Mouse (Mus musculus) CH12.LX (cell line): Measurements from ENCODE around the gene Gm3415. TPM values are rescaled to one million over a fixed set of nuclear protein-coding genes. Genes with fewer than 3 reads are reported as not detected.
A peak's percentile ranks its signal among the peaks of the same experiment; 100 is the strongest.

Experiments
- DNase-seq: peaks from one replicate; pipeline ENCODE4 v3.0.0-alpha.2; 2013; ENCODE audit errors: extremely low read depth
- H3K27ac ChIP-seq: 2 replicates; pipeline ENCODE4 v1.5.1; 2012; ENCODE audit warnings: low read depth, mild to moderate bottlenecking, control low read depth, moderate library complexity; ENCODE audit not compliant: insufficient read depth
- H3K27me3 ChIP-seq: replicated peaks from 2 replicates; pipeline ENCODE3; 2012; ENCODE audit warnings: inconsistent platforms
- H3K36me3 ChIP-seq, 2 experiments: replicated peaks in 1 of 2; 2 replicates each; pipeline versions ENCODE3 to v1.6.1; 2012; ENCODE audit warnings: inconsistent platforms in 1 of 2, low read length in 1 of 2, mild to moderate bottlenecking in 1 of 2, mixed read lengths in 1 of 2, moderate library complexity in 1 of 2; ENCODE audit not compliant: control insufficient read depth in 1 of 2, insufficient read depth in 1 of 2
- H3K4me1 ChIP-seq, 2 experiments: 2 replicates each; pipeline ENCODE4 v1.6.1; 2012; ENCODE audit warnings: inconsistent platforms in 1 of 2, moderate library complexity in 1 of 2; ENCODE audit not compliant: insufficient read depth in 2 of 2, control insufficient read depth in 1 of 2
- H3K4me2 ChIP-seq: 2 replicates; pipeline ENCODE4 v1.6.1; 2012; ENCODE audit warnings: low read depth, mild to moderate bottlenecking, control low read depth; ENCODE audit not compliant: poor library complexity, insufficient read depth, severe bottlenecking
- H3K4me3 ChIP-seq, 3 experiments: fragments of 150-350 bp in 1 of 3; sonication (generic) in 1 of 3; replicated peaks in 1 of 3; 2 replicates each; pipeline versions ENCODE3 to v1.5.1; 2011 to 2012; ENCODE audit warnings: low read depth in 2 of 3, low read length in 2 of 3, mild to moderate bottlenecking in 2 of 3, moderate library complexity in 2 of 3, control low read depth in 1 of 3, improper control_type of control experiment in 1 of 3, inconsistent platforms in 1 of 3, mixed read lengths in 1 of 3; ENCODE audit not compliant: poor library complexity in 1 of 3
- H3K79me2 ChIP-seq: replicated peaks from 2 replicates; pipeline ENCODE4 v1.6.1; 2012; ENCODE audit warnings: mild to moderate bottlenecking, moderate library complexity; ENCODE audit not compliant: control insufficient read depth, poor library complexity, insufficient read depth, severe bottlenecking; ENCODE audit errors: extremely low read depth
- H3K9ac ChIP-seq: 2 replicates; pipeline ENCODE4 v1.6.1; 2012; ENCODE audit warnings: low read depth, mild to moderate bottlenecking, control low read depth, moderate library complexity; ENCODE audit not compliant: insufficient read depth
- H3K9me3 ChIP-seq: replicated peaks from 2 replicates; pipeline ENCODE3; 2012; ENCODE audit warnings: low read length, inconsistent platforms, mixed read lengths
- BHLHE40 ChIP-seq: IDR thresholded peaks from 2 replicates; pipeline ENCODE4 v1.6.1; 2011; ENCODE audit warnings: mild to moderate bottlenecking, low read depth, low read length, improper control_type of control experiment
- CHD1 ChIP-seq: IDR thresholded peaks from 2 replicates; pipeline ENCODE4 v1.6.1; 2012; ENCODE audit warnings: low read depth, low read length, improper control_type of control experiment, inconsistent platforms
- CHD2 ChIP-seq: IDR thresholded peaks from 2 replicates; pipeline ENCODE4 v1.6.1; 2011; ENCODE audit warnings: low read length, improper control_type of control experiment
- CTCF ChIP-seq, 2 experiments: IDR thresholded peaks in 1 of 2; conservative IDR thresholded peaks in 1 of 2; 2 replicates each; pipeline ENCODE4 v1.5.1; 2011 to 2012; ENCODE audit warnings: low read depth in 2 of 2, low read length in 2 of 2, improper control_type of control experiment in 1 of 2, inconsistent platforms in 1 of 2, mild to moderate bottlenecking in 1 of 2, moderate library complexity in 1 of 2
- E2F4 ChIP-seq: IDR thresholded peaks from 2 replicates; pipeline ENCODE4 v1.6.1; 2011; ENCODE audit warnings: low read depth, low read length, improper control_type of control experiment; ENCODE audit not compliant: insufficient replicate concordance
- ELF1 ChIP-seq: IDR thresholded peaks from 2 replicates; pipeline ENCODE4 v1.6.1; 2014; ENCODE audit warnings: low read depth, mild to moderate bottlenecking, inconsistent platforms, low read length, improper control_type of control experiment
- EP300 ChIP-seq: IDR thresholded peaks from 2 replicates; pipeline ENCODE4 v1.6.1; 2011; ENCODE audit warnings: low read length, improper control_type of control experiment
- ETS1 ChIP-seq: conservative IDR thresholded peaks from 2 replicates; pipeline ENCODE4 v1.6.1; 2012; ENCODE audit warnings: low read depth, mild to moderate bottlenecking, inconsistent platforms, low read length, improper control_type of control experiment, moderate library complexity
- GABPA ChIP-seq: IDR thresholded peaks from 2 replicates; pipeline ENCODE4 v1.6.1; 2012; ENCODE audit warnings: low read depth, low read length, improper control_type of control experiment, inconsistent platforms; ENCODE audit not compliant: insufficient replicate concordance
- HCFC1 ChIP-seq: IDR thresholded peaks from 2 replicates; pipeline ENCODE4 v1.6.1; 2012; ENCODE audit warnings: low read depth, mild to moderate bottlenecking, inconsistent platforms, low read length, improper control_type of control experiment
- IRF4 ChIP-seq: IDR thresholded peaks from 2 replicates; pipeline ENCODE4 v1.6.1; 2014; ENCODE audit warnings: low read depth, mild to moderate bottlenecking, inconsistent platforms, low read length, improper control_type of control experiment
- JUN ChIP-seq: IDR thresholded peaks from 2 replicates; pipeline ENCODE4 v1.6.1; 2011; ENCODE audit warnings: low read depth, mild to moderate bottlenecking, low read length, improper control_type of control experiment, moderate library complexity; ENCODE audit not compliant: insufficient read depth
- JUND ChIP-seq: conservative IDR thresholded peaks from 2 replicates; pipeline ENCODE4 v1.6.1; 2011; ENCODE audit warnings: low read depth, low read length, improper control_type of control experiment
- KAT2A ChIP-seq: IDR thresholded peaks from 2 replicates; pipeline ENCODE4 v1.6.1; 2012; ENCODE audit warnings: low read length, improper control_type of control experiment, inconsistent platforms; ENCODE audit not compliant: insufficient replicate concordance
- MAFK ChIP-seq: IDR thresholded peaks from 2 replicates; pipeline ENCODE4 v1.6.1; 2011; ENCODE audit warnings: low read length, improper control_type of control experiment; ENCODE audit not compliant: insufficient replicate concordance
- MAX ChIP-seq: IDR thresholded peaks from 2 replicates; pipeline ENCODE4 v1.6.1; 2011; ENCODE audit warnings: low read length, improper control_type of control experiment
- MAZ ChIP-seq: IDR thresholded peaks from 2 replicates; pipeline ENCODE4 v1.6.1; 2012; ENCODE audit warnings: low read depth, mild to moderate bottlenecking, inconsistent platforms, low read length, improper control_type of control experiment, moderate library complexity
- MEF2A ChIP-seq: IDR thresholded peaks from 2 replicates; pipeline ENCODE4 v1.6.1; 2014; ENCODE audit warnings: low read depth, mild to moderate bottlenecking, inconsistent platforms, low read length, improper control_type of control experiment, borderline replicate concordance
- MXI1 ChIP-seq: IDR thresholded peaks from 2 replicates; pipeline ENCODE4 v1.6.1; 2011; ENCODE audit warnings: mild to moderate bottlenecking, low read depth, low read length, improper control_type of control experiment
- MYC ChIP-seq: IDR thresholded peaks from 2 replicates; pipeline ENCODE4 v1.6.1; 2011; ENCODE audit warnings: low read depth, mild to moderate bottlenecking, improper control_type of control experiment, low read length
- NELFE ChIP-seq: IDR thresholded peaks from 2 replicates; pipeline ENCODE4 v1.6.1; 2011; ENCODE audit warnings: low read depth, low read length, improper control_type of control experiment
- NRF1 ChIP-seq: IDR thresholded peaks from 2 replicates; pipeline ENCODE4 v1.6.1; 2014; ENCODE audit warnings: low read depth, mild to moderate bottlenecking, inconsistent platforms, low read length, improper control_type of control experiment, moderate library complexity
- PAX5 ChIP-seq: IDR thresholded peaks from 2 replicates; pipeline ENCODE4 v1.6.1; 2012; ENCODE audit warnings: low read length, inconsistent platforms, mixed read lengths
- POLR2A ChIP-seq: IDR thresholded peaks from 2 replicates; pipeline ENCODE4 v1.6.1; 2011; ENCODE audit warnings: low read depth, mild to moderate bottlenecking, improper control_type of control experiment, low read length
- POLR2AphosphoS2 ChIP-seq: IDR thresholded peaks from 2 replicates; pipeline ENCODE4 v1.6.1; 2011; ENCODE audit warnings: low read depth, low read length, improper control_type of control experiment
- RAD21 ChIP-seq: IDR thresholded peaks from 2 replicates; pipeline ENCODE4 v1.6.1; 2011; ENCODE audit warnings: low read depth, mild to moderate bottlenecking, low read length, improper control_type of control experiment, moderate library complexity
- RCOR1 ChIP-seq: conservative IDR thresholded peaks from 2 replicates; pipeline ENCODE4 v1.6.1; 2012; ENCODE audit warnings: low read depth, mild to moderate bottlenecking, inconsistent platforms, low read length, improper control_type of control experiment
- SIN3A ChIP-seq: IDR thresholded peaks from 2 replicates; pipeline ENCODE4 v1.6.1; 2012; ENCODE audit warnings: low read length, improper control_type of control experiment, inconsistent platforms
- SMC3 ChIP-seq: IDR thresholded peaks from 2 replicates; pipeline ENCODE4 v1.6.1; 2011; ENCODE audit warnings: low read depth, low read length, improper control_type of control experiment
- TBP ChIP-seq: conservative IDR thresholded peaks from 2 replicates; pipeline ENCODE4 v1.6.1; 2011; ENCODE audit warnings: low read depth, low read length, improper control_type of control experiment
- TCF12 ChIP-seq: IDR thresholded peaks from 2 replicates; pipeline ENCODE4 v1.6.1; 2014; ENCODE audit warnings: low read depth, mild to moderate bottlenecking, inconsistent platforms, low read length, improper control_type of control experiment
- UBTF ChIP-seq: IDR thresholded peaks from 2 replicates; pipeline ENCODE4 v1.6.1; 2012; ENCODE audit warnings: low read depth, mild to moderate bottlenecking, inconsistent platforms, low read length, improper control_type of control experiment, moderate library complexity
- USF1 ChIP-seq: IDR thresholded peaks from 2 replicates; pipeline ENCODE4 v1.6.1; 2014; ENCODE audit warnings: low read depth, mild to moderate bottlenecking, inconsistent platforms, low read length, improper control_type of control experiment
- USF2 ChIP-seq: conservative IDR thresholded peaks from 2 replicates; pipeline ENCODE4 v1.6.1; 2011; ENCODE audit warnings: low read depth, low read length, improper control_type of control experiment
- ZC3H11A ChIP-seq: IDR thresholded peaks from 2 replicates; pipeline ENCODE4 v1.6.1; 2012; ENCODE audit warnings: low read depth, mild to moderate bottlenecking, inconsistent platforms, low read length, improper control_type of control experiment
- ZKSCAN1 ChIP-seq: IDR thresholded peaks from 2 replicates; pipeline ENCODE4 v1.6.1; 2012; ENCODE audit warnings: low read depth, inconsistent platforms, low read length, improper control_type of control experiment, borderline replicate concordance
- ZMIZ1 ChIP-seq: IDR thresholded peaks from 2 replicates; pipeline ENCODE4 v1.6.1; 2012; ENCODE audit warnings: low read depth, mild to moderate bottlenecking, inconsistent platforms, low read length, improper control_type of control experiment
- ZNF384 ChIP-seq: IDR thresholded peaks from 2 replicates; pipeline ENCODE4 v1.6.1; 2012; ENCODE audit warnings: low read depth, low read length, improper control_type of control experiment, inconsistent platforms
- dilution Hi-C: fragments of 300-500 bp; cut with MboI; formaldehyde crosslinking; loops from 2 replicates; pipeline ENCODE4 v1.14.3; 2020; ENCODE audit warnings: low sequenced_read_pairs; ENCODE audit not compliant: extremely low pct_unique_long_range_greater_than_20kb, extremely low pct_ligation_motif_present
- in situ Hi-C: fragments of 300-500 bp; cut with MboI; formaldehyde crosslinking; loops from 3 replicates; pipeline ENCODE4 v1.14.3; 2019; ENCODE audit warnings: low sequenced_read_pairs, low pct_ligation_motif_present, low pct_unique_long_range_greater_than_20kb, mixed read lengths
- polyA plus RNA-seq: library from polyadenylated mRNA; unstranded; fragments of >175 nt; gene quantifications from 2 replicates; pipeline ENCODE4 v1.2.1, GENCODE M21; 2012; ENCODE audit warnings: low read depth; ENCODE audit not compliant: insufficient read length
- total RNA-seq, 2 experiments: library from RNA; depleted of rRNA; stranded (reverse); fragments of 300-350 nt in 1 of 2; fragments of >200 nt in 1 of 2; gene quantifications; 2 replicates each; pipeline ENCODE4 v1.2.3; 2012 to 2014

Gm3415 gene
- total and polyA plus RNA-seq, 3 experiments, result not detected

DNA sequence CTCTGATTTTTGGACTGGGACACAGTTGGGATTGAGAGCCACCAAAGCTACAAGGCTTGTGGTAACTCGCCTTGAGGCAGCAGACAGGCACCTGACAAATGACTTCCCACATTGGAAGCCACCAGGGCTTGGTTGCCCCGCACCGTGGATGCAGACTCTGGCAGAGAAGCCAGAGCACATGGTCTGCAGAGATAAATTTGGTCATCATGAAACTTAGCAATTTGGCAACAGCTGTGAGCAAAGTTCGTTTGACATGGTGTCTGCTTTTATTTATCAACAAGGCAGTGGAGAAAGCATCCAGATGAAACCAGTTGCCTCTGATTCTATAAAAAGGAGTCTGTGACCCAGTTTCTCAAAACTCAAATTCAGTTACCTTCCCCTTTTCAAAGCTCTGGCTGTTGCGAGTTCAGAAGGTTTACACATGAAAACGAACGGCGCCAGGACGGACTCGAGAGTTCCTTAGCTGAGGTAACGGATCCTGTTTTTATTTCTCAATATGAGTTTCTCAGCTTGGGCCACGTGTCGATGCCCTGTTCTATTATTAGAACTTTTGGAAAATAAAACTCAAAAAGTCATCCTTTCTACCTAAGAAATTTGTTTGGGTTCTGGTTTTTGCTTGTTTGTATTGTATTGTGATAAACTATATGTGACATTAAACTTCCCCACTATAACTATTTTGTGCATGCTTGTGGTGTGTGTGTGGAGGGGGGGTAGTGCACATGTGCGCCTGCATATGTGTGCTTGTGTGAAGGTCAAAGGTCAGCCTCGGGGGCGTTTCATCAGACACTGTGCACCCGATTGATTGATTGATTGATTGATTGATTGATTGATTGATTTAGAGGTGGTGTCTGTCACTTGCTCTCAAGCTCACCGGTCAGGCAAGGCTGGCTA lies 40.9 kb downstream of the Gm3415 start:
- TF ChIP-seq GABPA, result no peak
- no peak; the same call in 1 of the 2 replicates for TF ChIP-seq MXI1
- TF ChIP-seq TCF12, result 0 out of 2 replicates have a peak, but pooled peaks have one; percentile 49
- TF ChIP-seq ELF1, result no peak
- no peak for TF ChIP-seq KAT2A
- no peak for TF ChIP-seq POLR2AphosphoS2
- TF ChIP-seq CHD1, result no peak
- TF ChIP-seq RCOR1, result peak; percentile 27; the same call in 1 of the 2 replicates
- no peak for TF ChIP-seq NRF1
- no peak; the same call in 1 of the 2 replicates for TF ChIP-seq UBTF
- no peak for TF ChIP-seq SIN3A
- TF ChIP-seq JUN, result peak; percentile 64; the same call in 1 of the 2 replicates
- TF ChIP-seq NELFE, result 0 out of 2 replicates have a peak, but pooled peaks have one; percentile 37
- TF ChIP-seq PAX5, result no peak
- TF ChIP-seq USF1, result peak; percentile 34; the same call in 1 of the 2 replicates
- no peak for TF ChIP-seq TBP
- TF ChIP-seq ETS1, result peak; percentile 35; the same call in 1 of the 2 replicates
- peak; percentile 88 for TF ChIP-seq MEF2A
- TF ChIP-seq CHD2, result peak; percentile 21; the same call in 1 of the 2 replicates
- TF ChIP-seq RAD21, result no peak
- no peak for TF ChIP-seq POLR2A
- peak; percentile 6; the same call in 1 of the 2 replicates for TF ChIP-seq HCFC1
- no peak for TF ChIP-seq E2F4
- TF ChIP-seq ZKSCAN1, result no peak
- peak; percentile 90 for TF ChIP-seq MYC
- TF ChIP-seq MAFK, result no peak
- TF ChIP-seq USF2, result 0 out of 2 replicates have a peak, but pooled peaks have one; percentile 26
- TF ChIP-seq ZC3H11A, result no peak
- peak; percentile 84 for TF ChIP-seq IRF4
- TF ChIP-seq MAZ, result no peak
- peak; percentile 78 for TF ChIP-seq BHLHE40
- peak; percentile 69 for TF ChIP-seq MAX
- peak; percentile 75 for TF ChIP-seq JUND
- no peak for TF ChIP-seq CTCF (conservative IDR thresholded peaks at IDR 0.05 in 1 of 2, IDR thresholded peaks at IDR 0.05 in 1 of 2; ENCODE audit: low read depth in 2 of 2, low read length in 2 of 2)
- TF ChIP-seq SMC3, result no peak
- TF ChIP-seq EP300, result peak; percentile 80
- no peak for TF ChIP-seq ZNF384
- no peak for TF ChIP-seq ZMIZ1
- Histone ChIP-seq H3K4me1 (peaks cover 19 to 28% of the 10 kb centered on the region in 2 experiments), H3K4me3 (no peak overlapping the region), H3K27ac (peak overlapping the region; percentile 31; the same call in 1 of the 2 replicates), H3K9ac (no peak overlapping the region), H3K79me2 (no peaks in the 10 kb centered on the region), H3K9me3 (peaks cover 9% of the 10 kb centered on the region), H3K4me2 (peak overlapping the region; percentile 59; the same call in 1 of the 2 replicates), H3K27me3 (no peaks in the 10 kb centered on the region), H3K36me3 (no peaks in the 10 kb centered on the region)
- in situ Hi-C loops, result no loop called here
- DNase-seq, result peak; percentile 72
- dilution Hi-C loops, result no loop called here
